Mouse (Mus musculus): ENCODE results near the gene Taok3. TPM values are rescaled to one million over a fixed set of nuclear protein-coding genes. Genes with fewer than 3 reads are reported as not detected.
A peak's percentile ranks its signal among the peaks of the same experiment; 100 is the strongest.

Taok3 gene
- total and polyA plus RNA-seq, 3 experiments: 32.1 to 79.2 TPM; not detected in 1

- H3K27ac ChIP-seq (ENCODE audit: control insufficient read depth, low read depth, low read length): peak overlapping the region; percentile 93
- DNase-seq (ENCODE audit: low read depth, low spot score): peak; percentile 95
- peak overlapping the region; percentile 39 to 76 for H3K4me3 ChIP-seq (ENCODE audit: control insufficient read depth in 1 of 2, insufficient read depth in 1 of 2, low read depth in 2 of 2, low read length in 2 of 2)
- no peaks in the 10 kb centered on the region for H3K27me3 ChIP-seq (ENCODE audit: control insufficient read depth in 1 of 2, insufficient read depth in 2 of 2, low read length in 2 of 2)
- peaks cover 13 to 33% of the 10 kb centered on the region in 2 experiments for H3K4me1 ChIP-seq (ENCODE audit: control insufficient read depth in 1 of 2, insufficient read depth in 2 of 2, low read length in 2 of 2)
- H3K9me3 ChIP-seq (replicated peaks; ENCODE audit: insufficient read depth, low read length): no peaks in the 10 kb centered on the region
- H3K79me2 ChIP-seq (ENCODE audit: control insufficient read depth, insufficient read depth, low read length, poor library complexity): peaks cover 78% of the 10 kb centered on the region
- peak overlapping the region; percentile 72 for H3K9ac ChIP-seq (ENCODE audit: control insufficient read depth, low read depth, low read length, poor library complexity, severe bottlenecking)
- H3K36me3 ChIP-seq (ENCODE audit: control insufficient read depth in 1 of 2, insufficient read depth in 2 of 2, low read length in 2 of 2): peaks cover 0 to 28% of the 10 kb centered on the region in 2 experiments
- peak; percentile 83 for TF ChIP-seq ETS1 (IDR thresholded peaks at IDR 0.05; ENCODE audit: low read depth, low read length)
- peak; percentile 88; the same call in 1 of the 2 replicates for TF ChIP-seq UBTF (IDR thresholded peaks at IDR 0.05; ENCODE audit: borderline replicate concordance, insufficient read depth, low read depth, low read length)
- no peak for TF ChIP-seq USF1 (IDR thresholded peaks at IDR 0.05; ENCODE audit: low read depth, low read length)
- no peak for TF ChIP-seq MAFK (IDR thresholded peaks at IDR 0.05; ENCODE audit: borderline replicate concordance, low read depth, low read length)
- TF ChIP-seq NRF1 (IDR thresholded peaks at IDR 0.05; ENCODE audit: insufficient read depth, low read depth, low read length, poor library complexity, severe bottlenecking): no peak
- peak; percentile 53; the same call in 1 of the 2 replicates for TF ChIP-seq MAZ (IDR thresholded peaks at IDR 0.05; ENCODE audit: low read depth, low read length)
- TF ChIP-seq TCF12 (IDR thresholded peaks at IDR 0.05; ENCODE audit: low read depth, low read length): peak; percentile 82
- no peak for TF ChIP-seq USF2 (IDR thresholded peaks at IDR 0.05; ENCODE audit: borderline replicate concordance in 1 of 2, insufficient read depth in 1 of 2, low read depth in 1 of 2, low read length in 2 of 2)
- TF ChIP-seq TBP (IDR thresholded peaks at IDR 0.05; ENCODE audit: low read depth, low read length): peak; percentile 88
- no peak for TF ChIP-seq GABPA (IDR thresholded peaks at IDR 0.05; ENCODE audit: low read depth, low read length)
- TF ChIP-seq RAD21 (IDR thresholded peaks at IDR 0.05; ENCODE audit: low read depth, low read length): no peak
- TF ChIP-seq RCOR1 (IDR thresholded peaks at IDR 0.05; ENCODE audit: low read depth, low read length): no peak; the same call in 1 of the 2 replicates
- no peak for TF ChIP-seq CHD2 (IDR thresholded peaks at IDR 0.05; ENCODE audit: low read length)
- no peak for TF ChIP-seq MYB (IDR thresholded peaks at IDR 0.05; ENCODE audit: low read depth, low read length)
- no peak for TF ChIP-seq POLR2AphosphoS5 (IDR thresholded peaks at IDR 0.05; ENCODE audit: borderline replicate concordance, low read depth, low read length)
- TF ChIP-seq MXI1 (IDR thresholded peaks at IDR 0.05; ENCODE audit: low read depth, low read length): peak; percentile 93
- TF ChIP-seq TAL1 (IDR thresholded peaks at IDR 0.05; ENCODE audit: low read length): peak; percentile 78
- peak; percentile 87 for TF ChIP-seq SIN3A (IDR thresholded peaks at IDR 0.05; ENCODE audit: low read length)
- TF ChIP-seq ZNF384 (IDR thresholded peaks at IDR 0.05; ENCODE audit: low read depth, low read length): no peak
- TF ChIP-seq KAT2A (conservative IDR thresholded peaks at IDR 0.05; ENCODE audit: low read depth, low read length): no peak
- peak; percentile 75; the same call in 1 of the 2 replicates for TF ChIP-seq CHD1 (IDR thresholded peaks at IDR 0.05; ENCODE audit: low read depth, low read length)
- TF ChIP-seq ELF1 (IDR thresholded peaks at IDR 0.05; ENCODE audit: low read depth, low read length): no peak
- peak; percentile 55; the same call in 1 of the 2 replicates for TF ChIP-seq ZKSCAN1 (IDR thresholded peaks at IDR 0.05; ENCODE audit: low read depth, low read length)
- peak; percentile 49 for TF ChIP-seq NELFE (IDR thresholded peaks at IDR 0.05; ENCODE audit: low read depth, low read length)
- peak; percentile 23; the same call in 1 of the 2 replicates for TF ChIP-seq E2F4 (IDR thresholded peaks at IDR 0.05; ENCODE audit: borderline replicate concordance, low read depth, low read length)
- TF ChIP-seq ZC3H11A (IDR thresholded peaks at IDR 0.05; ENCODE audit: low read depth, low read length): no peak
- TF ChIP-seq POLR2A (IDR thresholded peaks at IDR 0.05; ENCODE audit: control insufficient read depth in 1 of 2, insufficient read depth in 1 of 2, low read depth in 1 of 2, low read length in 2 of 2, poor library complexity in 1 of 2): peak in 1 of 2 experiments; percentile 69; a peak in 2 of 4 replicates
- TF ChIP-seq ZMIZ1 (IDR thresholded peaks at IDR 0.05; ENCODE audit: low read depth, low read length): 0 out of 2 replicates have a peak, but pooled peaks have one; percentile 36
- TF ChIP-seq POLR2AphosphoS2 (IDR thresholded peaks at IDR 0.05; ENCODE audit: low read length): no peak
- TF ChIP-seq MAX (IDR thresholded peaks at IDR 0.05; ENCODE audit: low read length): peak; percentile 82
- TF ChIP-seq MEF2A (IDR thresholded peaks at IDR 0.05; ENCODE audit: extremely low read depth, insufficient replicate concordance, low read depth, low read length, poor library complexity, severe bottlenecking): no peak
- no peak for TF ChIP-seq CTCF (IDR thresholded peaks at IDR 0.05 in 2 of 3, conservative IDR thresholded peaks at IDR 0.05 in 1 of 3; ENCODE audit: control insufficient read depth in 1 of 3, insufficient read depth in 1 of 3, low read depth in 2 of 3, low read length in 3 of 3, poor library complexity in 1 of 3, severe bottlenecking in 1 of 3)
- TF ChIP-seq GATA1 (IDR thresholded peaks at IDR 0.05; ENCODE audit: low read depth, low read length): peak; percentile 77
- peak in 1 of 2 experiments; percentile 89 for TF ChIP-seq EP300 (IDR thresholded peaks at IDR 0.05; ENCODE audit: low read depth in 1 of 2, low read length in 2 of 2)
- 0 out of 2 replicates have a peak, but pooled peaks have one; percentile 8 for TF ChIP-seq BHLHE40 (IDR thresholded peaks at IDR 0.05; ENCODE audit: borderline replicate concordance, low read depth, low read length)
- TF ChIP-seq JUND (IDR thresholded peaks at IDR 0.05; ENCODE audit: low read depth, low read length): no peak
Observed at GRCm38 (mm10) chr5:117138295-117138988, 18.5 kb downstream of the Taok3 start.
